Mouse (Mus musculus) layer of hippocampus, postnatal 10 days (tissue): Measurements from ENCODE around the gene Gna13. TPM values are rescaled to one million over a fixed set of nuclear protein-coding genes. Genes with fewer than 3 reads are reported as not detected.

ENCODE experiments used
- DNase-seq, 2 experiments: peaks; one replicate each; pipeline ENCODE4 v3.0.0; 2021; ENCODE audit warnings: low spot score in 2 of 2
- total RNA-seq, 2 experiments: library from RNA; stranded (reverse); gene quantifications; 2 replicates each; pipeline ENCODE4 v1.2.3; 2021

The Gna13 gene
- total RNA-seq, 2 experiments from 2014 or later, result 58.9 to 61.5 TPM

GRCm38 (mm10) chr11:109369026-109369637, 6.5 kb downstream of the Gna13 start:
- no peak for DNase-seq

GRCm38 (mm10) chr11:109375412-109375811, 12.8 kb downstream of the Gna13 start:
- no peak for DNase-seq

- DNase-seq, result no peak
Measured at GRCm38 (mm10) chr11:109376484-109377143, 14.0 kb downstream of the Gna13 start.

- no peak for DNase-seq
Measured at GRCm38 (mm10) chr11:109377477-109377876, 14.8 kb downstream of the Gna13 start.

- DNase-seq, result no peak
Measured at GRCm38 (mm10) chr11:109378051-109378450, 15.4 kb downstream of the Gna13 start.

- no peak for DNase-seq
Measured at GRCm38 (mm10) chr11:109380662-109381061, 18.0 kb downstream of the Gna13 start.

GRCm38 (mm10) chr11:109385296-109385695, 22.7 kb downstream of the Gna13 start:
- DNase-seq, result no peak

- DNase-seq, result no peak
Measured at GRCm38 (mm10) chr11:109389046-109389445, 26.4 kb downstream of the Gna13 start.

GRCm38 (mm10) chr11:109391200-109391599, 28.6 kb downstream of the Gna13 start:
- DNase-seq, result no peak

- no peak for DNase-seq
Measured at GRCm38 (mm10) chr11:109391760-109392159, 29.1 kb downstream of the Gna13 start.

GRCm38 (mm10) chr11:109392601-109393000, 30.0 kb downstream of the Gna13 start:
- no peak for DNase-seq

GRCm38 (mm10) chr11:109394758-109395157, 32.1 kb downstream of the Gna13 start:
- no peak for DNase-seq

GRCm38 (mm10) chr11:109395291-109395690, 32.7 kb downstream of the Gna13 start:
- no peak for DNase-seq

- no peak for DNase-seq
Measured at GRCm38 (mm10) chr11:109406431-109406830, 43.8 kb downstream of the Gna13 start.

- no peak for DNase-seq
Measured at GRCm38 (mm10) chr11:109410197-109410980, 47.8 kb downstream of the Gna13 start.

GRCm38 (mm10) chr11:109413617-109414016, 51.0 kb downstream of the Gna13 start, which contains the start of gene 9930022D16Rik:
9930022D16Rik (plus strand) TSS chr11:109413917.
- no peak for DNase-seq

GRCm38 (mm10) chr11:109414802-109415201, 52.2 kb downstream of the Gna13 start:
- no peak for DNase-seq

- no peak for DNase-seq
Measured at GRCm38 (mm10) chr11:109416709-109417420, 54.2 kb downstream of the Gna13 start.

GRCm38 (mm10) chr11:109417472-109418040, 54.9 kb downstream of the Gna13 start:
- DNase-seq, result no peak

- no peak for DNase-seq
Measured at GRCm38 (mm10) chr11:109419461-109419860, 56.8 kb downstream of the Gna13 start.

- DNase-seq, result no peak
Measured at GRCm38 (mm10) chr11:109419961-109420566, 57.4 kb downstream of the Gna13 start.
